Mouse (Mus musculus) heart, postnatal 0 days (tissue): ENCODE results near the gene Setd5. TPM values are rescaled to one million over a fixed set of nuclear protein-coding genes. Genes with fewer than 3 reads are reported as not detected.

ENCODE experiments used
- ATAC-seq: fragments of 200-750 bp; cut with Nextera tagmentation; 2 replicates; pipeline ENCODE4 v1.8.0; 2017; ENCODE audit warnings: low read depth, moderate number of reproducible peaks, moderate library complexity; ENCODE audit not compliant: insufficient read depth
- DNase-seq: peaks from one replicate; pipeline ENCODE4 v3.0.0-alpha.2; 2016; ENCODE audit warnings: low spot score
- H3K27ac ChIP-seq: fragments of 300-500 bp; sonication (generic); 2 replicates; pipeline ENCODE4 v1.5.1; 2014; ENCODE audit warnings: low read depth, mild to moderate bottlenecking
- H3K27me3 ChIP-seq: fragments of 300-500 bp; sonication (generic); 2 replicates; pipeline ENCODE4 v1.6.1; 2014; ENCODE audit warnings: low read length, mixed read lengths; ENCODE audit not compliant: control insufficient read depth, insufficient read depth
- H3K36me3 ChIP-seq: fragments of 300-500 bp; sonication (generic); replicated peaks from 2 replicates; pipeline ENCODE4 v1.6.1; 2014; ENCODE audit warnings: low read length, mixed read lengths; ENCODE audit not compliant: control insufficient read depth, insufficient read depth
- H3K4me1 ChIP-seq: fragments of 300-500 bp; sonication (generic); 2 replicates; pipeline ENCODE4 v1.6.1; 2014; ENCODE audit warnings: antibody characterized with exemption; ENCODE audit not compliant: control insufficient read depth, insufficient read depth
- H3K4me2 ChIP-seq: fragments of 300-500 bp; sonication (generic); 2 replicates; pipeline ENCODE4 v1.6.1; 2014; ENCODE audit warnings: low read depth, mild to moderate bottlenecking, low read length, moderate library complexity
- H3K4me3 ChIP-seq: fragments of 300-500 bp; sonication (generic); 2 replicates; pipeline ENCODE4 v1.5.1; 2014; ENCODE audit warnings: low read depth, low read length
- H3K9ac ChIP-seq: fragments of 300-500 bp; sonication (generic); replicated peaks from 2 replicates; pipeline ENCODE4 v1.6.1; 2014; ENCODE audit warnings: low read depth, low read length, mixed read lengths
- H3K9me3 ChIP-seq: fragments of 300-500 bp; sonication (generic); replicated peaks from 2 replicates; pipeline ENCODE4 v1.6.1; 2016; ENCODE audit warnings: low read length; ENCODE audit not compliant: control insufficient read depth
- CTCF ChIP-seq: IDR thresholded peaks from 2 replicates; pipeline ENCODE4 v1.5.1; 2016; ENCODE audit warnings: antibody characterized with exemption, control low read depth, low read depth
- EP300 ChIP-seq: IDR thresholded peaks from 2 replicates; pipeline ENCODE4 v1.6.1; 2016; ENCODE audit warnings: antibody characterized with exemption, low read depth
- WGBS: fragments of 180-500 bp; shearing (Covaris S2); extraction: QIAGEN DNeasy Blood & Tissue Kit; methylation state at CpG from one replicate; pipeline ENCODE4 v1.1.7; 2014; 5-methylcytosine and 5-hydroxymethylcytosine counted together
- polyA plus RNA-seq: library from polyadenylated mRNA; unstranded; fragments of >200 nt; fragmentation: Nextera tagmentation; extraction: Ambion mirVana; gene quantifications from 2 replicates; pipeline ENCODE4 v1.2.1, GENCODE M21; 2015
- total RNA-seq: library from RNA; depleted of rRNA; stranded (reverse); fragments of >200 nt; gene quantifications from 2 replicates; pipeline ENCODE4 v1.2.3, GENCODE M21; 2014; ENCODE audit warnings: low replicate concordance

Gene Setd5
- total and polyA plus RNA-seq, 2 experiments from 2014 or later: 28.1 to 55.0 TPM

DNA sequence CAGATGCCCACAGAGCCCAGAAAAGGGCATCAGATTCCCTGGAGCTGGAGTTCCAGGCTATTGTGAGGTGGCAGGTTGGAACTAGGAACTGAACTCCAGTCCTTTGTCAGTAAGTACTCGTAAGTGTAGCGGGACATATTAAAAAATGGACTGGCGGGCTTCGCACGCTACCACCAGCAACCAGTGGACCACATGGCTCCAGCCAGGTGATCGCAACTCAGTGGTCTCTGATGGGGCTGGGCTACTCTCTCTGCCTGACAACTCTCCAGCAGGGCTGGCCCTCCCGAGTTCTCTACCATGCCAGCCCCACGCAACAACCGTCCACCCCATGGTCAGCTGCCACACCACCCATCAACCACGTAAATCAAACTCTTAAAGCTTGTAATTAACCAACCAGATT lies 82.9 kb downstream of the Setd5 start:
- H3K9ac ChIP-seq: no peak overlapping the region
- H3K9me3 ChIP-seq: no peaks in the 10 kb centered on the region
- H3K27me3 ChIP-seq: no peaks in the 10 kb centered on the region
- H3K36me3 ChIP-seq: peaks cover 33% of the 10 kb centered on the region
- H3K4me2 ChIP-seq: no peak overlapping the region
- ATAC-seq (no peak), DNase-seq (no peak)
- no peak overlapping the region for H3K4me3 ChIP-seq
- H3K27ac ChIP-seq: no peak overlapping the region
- WGBS: 92% methylated on average over 10 of the region's 10 CpGs
- no peaks in the 10 kb centered on the region; the same call in 1 of the 2 replicates for H3K4me1 ChIP-seq
- TF ChIP-seq EP300: no peak
- TF ChIP-seq CTCF: no peak

DNA sequence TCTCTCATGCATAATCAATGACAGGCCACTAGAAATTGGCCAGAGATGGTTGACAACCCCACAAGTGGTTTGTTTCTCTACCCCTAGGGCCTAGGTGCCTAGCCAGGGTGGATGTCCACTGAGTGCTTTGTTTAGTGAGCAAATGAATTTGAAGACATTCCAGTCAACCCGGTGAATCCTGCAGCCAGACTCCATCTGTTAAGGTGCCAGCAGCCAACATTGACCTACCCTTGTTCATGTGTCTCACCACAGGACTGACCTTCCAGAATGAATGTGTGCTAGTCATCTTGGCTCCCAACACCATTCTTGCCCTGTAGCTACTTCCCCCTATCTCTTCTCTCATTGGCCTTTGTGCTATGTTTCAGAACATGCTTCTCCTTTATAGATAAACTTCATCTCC lies 84.8 kb downstream of the Setd5 start:
- DNase-seq (no peak), ATAC-seq (no peak)
- Histone ChIP-seq H3K4me2 (no peak overlapping the region), H3K9me3 (no peaks in the 10 kb centered on the region), H3K9ac (no peak overlapping the region), H3K4me3 (no peak overlapping the region), H3K27ac (no peak overlapping the region), H3K36me3 (peaks cover 20% of the 10 kb centered on the region; the same call in 1 of the 2 replicates), H3K27me3 (no peaks in the 10 kb centered on the region), H3K4me1 (peaks cover 7% of the 10 kb centered on the region)
- TF ChIP-seq EP300 (no peak), CTCF (no peak)
- WGBS: 85% methylated on average over 1 of the region's 1 CpGs

- DNase-seq (no peak), ATAC-seq (no peak)
- Histone ChIP-seq H3K4me1 (peaks cover 14% of the 10 kb centered on the region), H3K27me3 (no peaks in the 10 kb centered on the region), H3K9ac (no peak overlapping the region), H3K4me3 (no peak overlapping the region), H3K9me3 (no peaks in the 10 kb centered on the region), H3K36me3 (peaks cover 7% of the 10 kb centered on the region; the same call in 1 of the 2 replicates), H3K27ac (no peak overlapping the region), H3K4me2 (no peak overlapping the region)
- TF ChIP-seq EP300: no peak
These were observed 86.3 kb downstream of the Setd5 start for GRCm38 (mm10) chr6:113163513-113163912.

GRCm38 (mm10) chr6:113166661-113167251 lies 89.6 kb downstream of the Setd5 start:
- H3K27ac ChIP-seq: 0 out of 2 replicates have a peak overlapping the region, but pooled peaks have one; percentile 53
- 33% methylated on average over 17 of the region's 17 CpGs for WGBS
- no peaks in the 10 kb centered on the region for H3K36me3 ChIP-seq
- no peak overlapping the region for H3K9ac ChIP-seq
- peak overlapping the region; percentile 47 for H3K4me2 ChIP-seq
- ATAC-seq (peak; percentile 70), DNase-seq (peak; percentile 85)
- H3K27me3 ChIP-seq: no peaks in the 10 kb centered on the region
- H3K9me3 ChIP-seq: no peaks in the 10 kb centered on the region
- peaks cover 14% of the 10 kb centered on the region for H3K4me1 ChIP-seq
- TF ChIP-seq EP300 (no peak), CTCF (no peak)
- H3K4me3 ChIP-seq: 0 out of 2 replicates have a peak overlapping the region, but pooled peaks have one; percentile 2

DNA sequence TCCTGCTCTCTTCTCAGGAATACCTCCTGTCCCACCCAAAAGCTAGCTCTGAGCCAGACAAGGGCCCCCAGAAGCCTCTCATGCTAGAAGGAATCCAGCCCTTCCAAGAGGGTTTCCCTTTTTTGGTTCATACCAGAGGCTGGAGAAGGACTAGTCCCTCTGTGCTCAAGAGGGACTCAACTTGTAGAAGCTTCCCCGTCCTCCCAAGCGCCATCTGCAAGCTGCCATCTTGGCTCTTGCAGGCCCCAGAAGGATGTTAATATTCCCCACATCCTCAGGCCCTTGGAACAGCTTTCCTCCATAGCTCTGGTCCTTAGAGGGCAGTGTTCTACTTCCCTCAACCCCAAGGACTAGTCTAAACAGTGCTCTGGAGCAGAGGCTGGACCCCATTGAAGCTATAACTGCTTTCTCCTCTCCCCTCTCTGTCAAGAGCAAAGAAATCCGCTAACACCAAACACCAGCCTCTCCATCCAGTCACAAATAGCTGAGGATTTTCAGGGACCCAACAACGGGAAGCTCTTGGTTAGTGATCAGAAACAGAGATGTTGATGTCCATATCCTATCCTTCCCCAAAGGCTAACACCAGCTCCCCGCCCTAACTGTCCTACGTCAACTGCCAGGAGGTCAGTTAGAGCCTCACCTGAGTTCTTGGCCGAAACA lies 91.3 kb downstream of the Setd5 start:
- no peak overlapping the region for H3K27ac ChIP-seq
- no peaks in the 10 kb centered on the region for H3K27me3 ChIP-seq
- TF ChIP-seq EP300: no peak
- no peak for TF ChIP-seq CTCF
- H3K9me3 ChIP-seq: no peaks in the 10 kb centered on the region
- DNase-seq (no peak), ATAC-seq (no peak)
- no peaks in the 10 kb centered on the region for H3K36me3 ChIP-seq
- no peak overlapping the region for H3K4me2 ChIP-seq
- H3K4me3 ChIP-seq: no peak overlapping the region
- WGBS: 86% methylated on average over 7 of the region's 7 CpGs
- H3K4me1 ChIP-seq: peaks cover 14% of the 10 kb centered on the region
- no peak overlapping the region for H3K9ac ChIP-seq
